Mouse (Mus musculus) E14TG2a.4 (cell line): ENCODE data around the gene Heatr5a.
A peak's percentile ranks its signal among the peaks of the same experiment; 100 is the strongest.

Source experiments
- H3K27me3 ChIP-seq: 2 replicates; pipeline ENCODE4 v1.6.1; 2014; ENCODE audit warnings: low read length, control low read depth; ENCODE audit not compliant: insufficient read depth
- H3K36me3 ChIP-seq: 2 replicates; pipeline ENCODE4 v1.6.1; 2014; ENCODE audit warnings: low read length, control low read depth; ENCODE audit not compliant: insufficient read depth
- H3K4me1 ChIP-seq: replicated peaks from 2 replicates; pipeline ENCODE4 v1.6.1; 2014; ENCODE audit warnings: low read depth, low read length, control low read depth
- H3K4me3 ChIP-seq: replicated peaks from 2 replicates; pipeline ENCODE4 v1.5.1; 2014; ENCODE audit warnings: mild to moderate bottlenecking, low read length
- H3K9me3 ChIP-seq: 2 replicates; pipeline ENCODE4 v1.6.1; 2014; ENCODE audit warnings: low read length, control low read depth
- CTCF ChIP-seq: conservative IDR thresholded peaks from 2 replicates; pipeline ENCODE4 v1.5.1; 2014; ENCODE audit warnings: low read length
- NANOG ChIP-seq: IDR thresholded peaks from 2 replicates; pipeline ENCODE4 v1.6.1; 2014; ENCODE audit warnings: borderline replicate concordance, low read length, mixed read lengths
- POU5F1 ChIP-seq: IDR thresholded peaks from 2 replicates; pipeline ENCODE4 v1.6.1; 2014; ENCODE audit warnings: low read length, borderline replicate concordance

The Heatr5a gene

DNA sequence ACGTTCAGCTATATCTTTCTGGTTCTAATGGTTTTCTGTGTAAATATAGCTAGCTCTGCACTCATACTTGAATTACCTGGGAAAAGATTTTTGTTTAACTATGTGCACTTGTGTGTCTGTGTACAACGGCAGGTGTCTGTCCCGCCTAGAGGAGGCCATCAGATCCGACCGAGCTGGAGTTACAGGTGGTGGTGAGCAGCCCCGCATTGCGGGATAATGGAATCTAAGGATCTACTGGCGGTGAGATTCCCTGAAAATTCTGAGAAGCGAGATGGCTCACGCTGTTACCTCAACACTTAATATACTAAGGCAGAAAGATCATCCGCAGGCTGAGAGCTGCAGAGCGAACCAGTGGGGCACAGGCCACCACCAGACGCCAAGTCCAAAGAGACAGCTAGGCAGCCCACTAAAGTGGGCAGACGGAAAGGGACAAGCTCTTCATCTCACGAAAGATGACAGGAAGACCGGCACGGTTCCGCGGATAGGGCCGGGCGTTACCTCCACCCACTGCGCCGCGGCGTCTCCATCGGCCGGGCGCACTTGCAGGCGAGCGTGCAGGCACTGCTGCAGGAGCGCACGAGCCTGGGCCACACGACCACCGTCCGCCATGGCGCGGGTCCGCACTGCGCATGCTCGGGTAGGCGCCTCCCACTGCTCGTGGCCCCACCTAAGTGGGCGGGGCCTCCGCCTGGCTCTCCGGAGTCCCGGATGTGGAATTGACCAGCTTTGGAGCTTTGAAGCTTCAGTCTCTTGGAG, 34.9 kb upstream of the Heatr5a start, which contains the start of gene Dtd2:
Gene Dtd2, minus strand, starts transcription at position 625 of the 756 bp plus-strand sequence.
- H3K9me3 ChIP-seq, result peaks cover 11% of the 10 kb centered on the region
- H3K4me1 ChIP-seq, result 0 out of 2 replicates have a peak, but pooled peaks cover 9% of the 10 kb centered on the region
- peak within 1 kb of the TSS; percentile 85 for H3K4me3 ChIP-seq
- peaks cover 16% of the 10 kb centered on the region for H3K36me3 ChIP-seq
- no peaks in the 10 kb centered on the region for H3K27me3 ChIP-seq
- TF ChIP-seq CTCF, result no peak
- TF ChIP-seq POU5F1, result no peak
- no peak for TF ChIP-seq NANOG

DNA sequence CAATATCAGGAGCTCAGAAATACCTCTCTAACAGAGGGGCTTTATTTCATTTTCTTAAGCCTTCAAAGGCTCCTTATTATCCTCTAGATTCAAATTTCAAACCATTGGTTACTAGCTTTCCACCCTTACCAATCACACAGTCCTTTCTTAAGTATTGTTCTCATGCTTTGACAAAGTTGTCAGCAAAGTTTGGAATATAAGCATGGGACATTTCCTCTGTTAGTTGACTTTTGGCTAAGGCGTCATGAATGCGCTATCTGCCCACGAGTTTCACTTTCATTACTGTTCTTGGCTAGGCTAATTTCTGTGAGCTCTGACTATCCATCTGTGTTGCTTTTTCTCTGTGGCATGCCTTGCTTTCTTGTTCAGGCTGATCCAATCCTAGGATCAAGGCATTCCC, 31.6 kb upstream of the Heatr5a start:
- peaks cover 16% of the 10 kb centered on the region for H3K4me1 ChIP-seq
- H3K4me3 ChIP-seq, result no peak overlapping the region
- H3K9me3 ChIP-seq, result peaks cover 6% of the 10 kb centered on the region
- no peak for TF ChIP-seq NANOG
- no peak for TF ChIP-seq POU5F1
- no peak for TF ChIP-seq CTCF
- no peaks in the 10 kb centered on the region for H3K27me3 ChIP-seq
- peaks cover 37% of the 10 kb centered on the region for H3K36me3 ChIP-seq

DNA sequence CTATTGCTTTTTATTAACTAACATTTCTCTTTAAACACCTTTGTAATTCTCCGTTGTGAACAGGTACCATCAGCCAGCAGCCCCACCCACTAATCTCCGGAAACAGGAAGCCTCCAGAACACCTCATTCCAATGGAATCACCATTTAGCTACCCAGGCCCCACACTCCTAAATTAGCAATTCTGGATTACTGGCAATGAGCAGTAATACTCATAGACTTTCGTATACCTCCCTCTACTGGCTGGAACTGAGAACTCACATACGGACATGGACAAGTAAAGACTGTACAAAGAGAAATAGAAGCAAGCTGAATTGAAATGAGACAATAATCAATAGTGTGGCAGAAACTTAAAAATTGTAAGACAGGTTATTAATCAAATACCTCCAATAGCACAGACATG, 30.4 kb upstream of the Heatr5a start:
- Histone ChIP-seq H3K27me3 (no peaks in the 10 kb centered on the region), H3K9me3 (no peaks in the 10 kb centered on the region), H3K4me1 (peaks cover 16% of the 10 kb centered on the region), H3K36me3 (peaks cover 49% of the 10 kb centered on the region), H3K4me3 (no peak overlapping the region)
- TF ChIP-seq CTCF (peak; percentile 26; the same call in 1 of the 2 replicates), NANOG (no peak), POU5F1 (no peak)

DNA sequence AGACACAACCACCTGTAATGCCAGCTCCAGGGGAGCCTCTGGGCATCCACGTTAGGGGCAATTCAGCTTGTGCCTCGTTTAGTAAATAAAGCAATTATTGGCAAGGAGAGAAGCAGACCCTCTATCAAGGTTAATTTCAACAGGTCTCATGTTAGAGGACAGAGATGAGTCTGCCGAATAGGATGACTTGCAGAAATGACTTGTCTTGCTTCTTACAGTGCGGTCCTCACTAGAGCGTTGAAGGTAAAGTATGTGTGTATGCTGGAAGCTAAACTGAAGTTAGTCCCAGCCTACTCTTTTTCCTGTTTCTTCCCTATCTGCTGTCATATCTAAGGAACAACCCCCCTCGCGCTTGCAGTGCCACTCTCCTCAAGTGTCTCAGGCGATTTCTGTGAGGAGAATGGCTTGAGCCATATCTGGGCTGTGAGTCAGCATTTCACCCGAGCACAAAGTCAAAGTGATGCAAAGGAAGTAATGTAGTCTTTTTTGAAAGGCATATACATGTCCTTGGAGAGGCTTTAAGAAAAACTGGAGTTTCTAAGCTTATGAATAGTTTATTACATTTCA, 27.3 kb upstream of the Heatr5a start:
- TF ChIP-seq CTCF (no peak), NANOG (no peak), POU5F1 (no peak)

DNA sequence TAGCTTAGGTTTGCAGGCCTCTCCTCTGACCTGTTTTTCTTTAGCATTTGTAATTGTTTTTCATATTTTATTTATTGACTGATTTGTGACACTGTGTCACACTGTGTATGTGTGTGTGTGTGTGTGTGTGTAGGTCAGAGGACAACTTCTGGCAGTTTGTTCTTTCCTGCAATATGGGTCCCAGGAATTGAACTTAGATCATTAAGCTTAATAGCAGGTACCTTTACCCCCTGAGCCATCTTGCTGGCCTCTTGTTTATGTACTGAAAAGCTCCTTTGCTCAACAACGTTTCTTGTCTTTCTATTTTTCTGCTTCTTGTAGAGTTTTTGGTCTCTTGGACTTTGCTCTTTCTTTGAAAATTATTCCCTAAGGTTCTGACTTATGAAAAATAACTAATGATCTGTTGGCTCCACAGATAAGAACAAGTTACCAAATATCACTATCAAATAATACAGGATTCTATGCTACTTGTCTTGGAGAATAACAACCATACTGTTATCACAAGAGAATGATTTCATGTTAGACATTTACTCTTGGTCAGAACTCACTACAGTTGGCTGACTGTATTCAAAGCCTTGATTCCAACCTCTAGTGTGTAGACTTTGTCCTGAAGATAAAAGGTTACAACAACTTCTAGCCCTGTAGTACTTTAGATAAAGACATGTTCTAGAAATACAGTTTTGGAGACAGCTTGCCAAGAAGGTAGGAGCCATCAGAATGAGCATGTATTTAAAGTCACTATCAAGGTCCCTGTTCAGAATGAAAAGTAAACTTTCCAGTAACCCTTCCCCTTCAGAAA, 24.8 kb upstream of the Heatr5a start:
- Histone ChIP-seq H3K4me3 (no peak overlapping the region), H3K9me3 (no peaks in the 10 kb centered on the region), H3K36me3 (peaks cover 56% of the 10 kb centered on the region), H3K4me1 (peaks cover 7% of the 10 kb centered on the region), H3K27me3 (no peaks in the 10 kb centered on the region)
- TF ChIP-seq POU5F1 (no peak), NANOG (no peak), CTCF (no peak)

More for the DNA sequence above, 27.3 kb upstream of the Heatr5a start:
- H3K4me1 ChIP-seq, result peaks cover 7% of the 10 kb centered on the region
- peaks cover 64% of the 10 kb centered on the region for H3K36me3 ChIP-seq
- H3K4me3 ChIP-seq, result no peak overlapping the region
- H3K9me3 ChIP-seq, result no peaks in the 10 kb centered on the region
- no peaks in the 10 kb centered on the region for H3K27me3 ChIP-seq

DNA sequence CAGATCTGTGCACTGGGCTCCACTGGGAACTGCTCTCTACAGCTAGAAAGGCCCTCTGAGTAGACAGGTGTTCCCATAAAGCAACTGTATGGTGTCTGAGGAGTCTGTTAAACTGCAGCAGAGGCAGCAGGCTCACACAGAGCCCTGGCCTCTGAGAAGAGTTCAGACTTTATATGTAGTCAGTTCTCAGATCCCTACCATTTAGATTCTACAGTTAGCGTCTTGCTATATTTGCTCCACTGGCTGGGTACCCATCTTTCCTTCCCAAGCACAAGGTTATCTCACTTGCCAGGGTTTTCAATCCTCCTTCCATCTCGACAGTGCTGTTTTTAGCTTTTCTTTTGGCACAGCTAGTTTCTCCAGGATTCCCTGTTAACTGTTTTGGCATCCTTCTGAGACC, 19.5 kb upstream of the Heatr5a start:
- Histone ChIP-seq H3K4me3 (no peak overlapping the region), H3K4me1 (no peaks in the 10 kb centered on the region; the same call in 1 of the 2 replicates), H3K27me3 (no peaks in the 10 kb centered on the region; the same call in 1 of the 2 replicates), H3K9me3 (no peaks in the 10 kb centered on the region), H3K36me3 (peaks cover 14% of the 10 kb centered on the region)
- TF ChIP-seq NANOG, result no peak
- TF ChIP-seq CTCF, result no peak
- no peak for TF ChIP-seq POU5F1

DNA sequence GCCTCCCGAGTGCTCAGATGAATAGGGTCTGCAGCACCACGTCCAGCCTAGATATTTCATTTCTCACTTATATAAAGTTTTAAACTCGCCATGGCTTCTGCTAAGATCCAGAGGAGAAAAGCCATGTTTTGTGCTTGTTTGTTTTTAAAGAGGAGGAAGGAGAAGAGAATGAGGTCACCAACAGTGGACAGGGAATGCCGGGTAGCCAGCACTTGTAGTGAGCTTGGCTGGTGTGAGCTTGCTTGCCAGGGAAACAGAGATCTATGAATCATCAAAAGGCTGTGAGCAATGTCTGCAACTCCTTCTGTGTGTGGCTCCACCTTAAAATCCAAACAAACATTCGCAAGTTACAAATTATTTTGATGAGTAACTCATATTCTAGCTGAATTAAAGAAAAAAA, 17.4 kb upstream of the Heatr5a start:
- no peaks in the 10 kb centered on the region; the same call in 1 of the 2 replicates for H3K27me3 ChIP-seq

DNA sequence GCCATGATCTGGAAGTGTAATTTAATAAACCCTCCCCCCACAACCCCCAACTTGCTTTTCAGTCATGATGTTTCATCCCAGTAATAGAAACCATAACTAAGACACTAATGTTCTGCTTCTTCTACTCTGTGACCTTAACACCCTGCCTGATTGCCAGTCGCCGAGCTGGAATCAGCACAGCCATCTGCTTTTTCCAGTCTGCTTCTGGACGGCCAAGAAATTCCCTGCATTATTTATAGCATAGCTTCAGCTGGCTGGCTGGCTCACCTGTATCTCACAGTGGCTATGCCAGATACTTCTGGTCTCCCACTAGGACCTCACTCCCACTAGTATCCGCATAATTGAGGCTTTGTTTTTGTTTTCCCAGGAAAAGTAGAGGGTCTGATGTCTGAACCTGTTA, 14.7 kb upstream of the Heatr5a start:
- peaks cover 5% of the 10 kb centered on the region for H3K4me1 ChIP-seq
- H3K36me3 ChIP-seq, result no peaks in the 10 kb centered on the region
- TF ChIP-seq POU5F1 (no peak), CTCF (no peak), NANOG (no peak)
- H3K27me3 ChIP-seq, result no peaks in the 10 kb centered on the region; the same call in 1 of the 2 replicates
- H3K9me3 ChIP-seq, result no peaks in the 10 kb centered on the region; the same call in 1 of the 2 replicates
- H3K4me3 ChIP-seq, result no peak overlapping the region

More for the DNA sequence above, 17.4 kb upstream of the Heatr5a start:
- Histone ChIP-seq H3K4me1 (no peaks in the 10 kb centered on the region; the same call in 1 of the 2 replicates), H3K36me3 (peaks cover under 1% of the 10 kb centered on the region; the same call in 1 of the 2 replicates), H3K9me3 (no peaks in the 10 kb centered on the region; the same call in 1 of the 2 replicates), H3K4me3 (no peak overlapping the region)
- TF ChIP-seq NANOG, result no peak
- no peak for TF ChIP-seq CTCF
- no peak for TF ChIP-seq POU5F1
